Mouse (Mus musculus) erythroblast, embryonic 14.5 days (primary cell): Measurements from ENCODE around the gene Snd1. TPM values are rescaled to one million over a fixed set of nuclear protein-coding genes. Genes with fewer than 3 reads are reported as not detected.

Source experiments
- H3K27me3 ChIP-seq: 2 replicates; pipeline ENCODE4 v1.6.1; 2012; ENCODE audit warnings: inconsistent platforms; ENCODE audit not compliant: control insufficient read depth
- H3K36me3 ChIP-seq: 2 replicates; pipeline ENCODE4 v1.6.1; 2012; ENCODE audit warnings: mild to moderate bottlenecking, inconsistent platforms; ENCODE audit not compliant: control insufficient read depth
- H3K4me1 ChIP-seq: 2 replicates; pipeline ENCODE4 v1.6.1; 2012; ENCODE audit warnings: inconsistent platforms; ENCODE audit not compliant: control insufficient read depth
- H3K4me3 ChIP-seq: replicated peaks from 2 replicates; pipeline ENCODE3; 2012; ENCODE audit warnings: moderate library complexity, mild to moderate bottlenecking, inconsistent platforms
- H3K9me3 ChIP-seq: 2 replicates; pipeline ENCODE4 v1.6.1; 2012; ENCODE audit warnings: low read length, inconsistent platforms, mixed read lengths; ENCODE audit not compliant: control insufficient read depth
- GATA1 ChIP-seq: IDR thresholded peaks from 2 replicates; pipeline ENCODE4 v1.6.1; 2012; ENCODE audit warnings: low read length, inconsistent platforms, mixed read lengths
- TAL1 ChIP-seq: IDR thresholded peaks from 3 replicates; pipeline ENCODE4 v1.6.1; 2012; ENCODE audit warnings: low read length, inconsistent platforms, mixed read lengths
- polyA plus RNA-seq: library from polyadenylated mRNA; stranded (reverse); fragments of >175 nt; gene quantifications from 2 replicates; pipeline ENCODE4 v1.2.3, GENCODE M21; 2012

Gene Snd1
- polyA plus RNA-seq, 1 experiment = 1.9 TPM

- peaks cover 16% of the 10 kb centered on the region for H3K36me3 ChIP-seq
Measured at GRCm38 (mm10) chr6:28629866-28630265, 154.9 kb downstream of the Snd1 start.

GRCm38 (mm10) chr6:28630926-28631325, 156.0 kb downstream of the Snd1 start:
- Histone ChIP-seq H3K4me3 (no peak overlapping the region), H3K36me3 (peaks cover 16% of the 10 kb centered on the region), H3K9me3 (no peaks in the 10 kb centered on the region), H3K4me1 (peaks cover 41% of the 10 kb centered on the region), H3K27me3 (no peaks in the 10 kb centered on the region)
- TF ChIP-seq GATA1 (no peak), TAL1 (no peak)

More at GRCm38 (mm10) chr6:28629866-28630265, 154.9 kb downstream of the Snd1 start:
- no peak overlapping the region for H3K4me3 ChIP-seq
- H3K4me1 ChIP-seq = peaks cover 32% of the 10 kb centered on the region
- no peak for TF ChIP-seq GATA1
- no peak for TF ChIP-seq TAL1
- no peaks in the 10 kb centered on the region for H3K9me3 ChIP-seq
- H3K27me3 ChIP-seq = no peaks in the 10 kb centered on the region

GRCm38 (mm10) chr6:28633120-28633519, 158.2 kb downstream of the Snd1 start:
- Histone ChIP-seq H3K4me1 (peaks cover 43% of the 10 kb centered on the region), H3K9me3 (no peaks in the 10 kb centered on the region), H3K4me3 (no peak overlapping the region), H3K36me3 (peaks cover 8% of the 10 kb centered on the region), H3K27me3 (no peaks in the 10 kb centered on the region)
- TF ChIP-seq GATA1 (no peak), TAL1 (no peak)

GRCm38 (mm10) chr6:28633656-28634055, 158.7 kb downstream of the Snd1 start:
- peaks cover 37% of the 10 kb centered on the region for H3K4me1 ChIP-seq
- no peaks in the 10 kb centered on the region for H3K27me3 ChIP-seq
- H3K36me3 ChIP-seq = peaks cover 4% of the 10 kb centered on the region
- H3K9me3 ChIP-seq = no peaks in the 10 kb centered on the region
- no peak overlapping the region for H3K4me3 ChIP-seq
- TF ChIP-seq TAL1 (no peak), GATA1 (no peak)

- peaks cover 25% of the 10 kb centered on the region for H3K4me1 ChIP-seq
Measured at GRCm38 (mm10) chr6:28635092-28635491, 160.2 kb downstream of the Snd1 start.

GRCm38 (mm10) chr6:28635531-28636348, 160.8 kb downstream of the Snd1 start:
- Histone ChIP-seq H3K36me3 (peaks cover 2% of the 10 kb centered on the region; the same call in 1 of the 2 replicates), H3K9me3 (no peaks in the 10 kb centered on the region), H3K4me1 (peaks cover 22% of the 10 kb centered on the region), H3K4me3 (no peak overlapping the region), H3K27me3 (no peaks in the 10 kb centered on the region)
- TF ChIP-seq GATA1 (no peak), TAL1 (no peak)

More at GRCm38 (mm10) chr6:28635092-28635491, 160.2 kb downstream of the Snd1 start:
- Histone ChIP-seq H3K36me3 (peaks cover 2% of the 10 kb centered on the region; the same call in 1 of the 2 replicates), H3K9me3 (no peaks in the 10 kb centered on the region), H3K27me3 (no peaks in the 10 kb centered on the region), H3K4me3 (no peak overlapping the region)
- no peak for TF ChIP-seq TAL1
- no peak for TF ChIP-seq GATA1

- peaks cover 21% of the 10 kb centered on the region for H3K4me1 ChIP-seq
- TF ChIP-seq TAL1 (no peak), GATA1 (no peak)
- no peak overlapping the region for H3K4me3 ChIP-seq
- no peaks in the 10 kb centered on the region for H3K9me3 ChIP-seq
- no peaks in the 10 kb centered on the region for H3K27me3 ChIP-seq
- H3K36me3 ChIP-seq = no peaks in the 10 kb centered on the region
Measured at GRCm38 (mm10) chr6:28640088-28640487, 165.1 kb downstream of the Snd1 start.

- Histone ChIP-seq H3K27me3 (no peaks in the 10 kb centered on the region), H3K4me1 (no peaks in the 10 kb centered on the region; the same call in 1 of the 2 replicates), H3K4me3 (no peak overlapping the region), H3K9me3 (no peaks in the 10 kb centered on the region), H3K36me3 (no peaks in the 10 kb centered on the region)
- no peak for TF ChIP-seq TAL1
Measured at GRCm38 (mm10) chr6:28642909-28643308, 168.0 kb downstream of the Snd1 start.

GRCm38 (mm10) chr6:28645231-28645630, 170.3 kb downstream of the Snd1 start:
- TF ChIP-seq TAL1 = no peak
- Histone ChIP-seq H3K9me3 (no peaks in the 10 kb centered on the region), H3K4me3 (no peak overlapping the region), H3K36me3 (no peaks in the 10 kb centered on the region), H3K4me1 (no peaks in the 10 kb centered on the region; the same call in 1 of the 2 replicates), H3K27me3 (no peaks in the 10 kb centered on the region)
